Mouse (Mus musculus): ENCODE results near the gene Cirbp. TPM values are rescaled to one million over a fixed set of nuclear protein-coding genes. Genes with fewer than 3 reads are reported as not detected.
"Not testable (repeated sequence)": the region's sequence is repeated elsewhere in the genome, so short reads cannot be mapped to it uniquely, and the experiment has no call there.

Gene Cirbp
- total RNA-seq, 4 experiments from 2014 or later, result 124 to 159 (median 143) TPM

DNA sequence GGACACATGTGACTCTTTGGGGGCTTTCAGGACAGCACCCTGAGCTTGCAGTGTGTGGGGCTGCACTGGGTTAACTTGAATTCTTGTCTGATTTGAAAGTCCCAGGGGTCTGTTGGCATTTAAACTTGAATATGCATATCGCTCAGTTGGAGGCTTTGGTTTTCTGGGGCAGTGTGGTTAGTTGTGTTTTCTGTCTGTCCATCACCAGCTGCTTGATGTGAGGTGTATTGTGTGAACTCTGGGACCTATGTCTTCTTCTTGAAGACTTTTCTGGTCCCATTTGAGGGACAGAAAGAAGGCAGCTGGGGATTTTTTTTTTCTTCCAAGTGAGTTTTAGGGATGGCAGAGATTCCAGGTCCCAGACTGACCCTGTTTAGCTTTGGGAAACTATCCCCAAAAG lies 41.4 kb downstream of the Cirbp start:
- no peak for DNase-seq (ENCODE audit: low spot score in 2 of 2)

DNA sequence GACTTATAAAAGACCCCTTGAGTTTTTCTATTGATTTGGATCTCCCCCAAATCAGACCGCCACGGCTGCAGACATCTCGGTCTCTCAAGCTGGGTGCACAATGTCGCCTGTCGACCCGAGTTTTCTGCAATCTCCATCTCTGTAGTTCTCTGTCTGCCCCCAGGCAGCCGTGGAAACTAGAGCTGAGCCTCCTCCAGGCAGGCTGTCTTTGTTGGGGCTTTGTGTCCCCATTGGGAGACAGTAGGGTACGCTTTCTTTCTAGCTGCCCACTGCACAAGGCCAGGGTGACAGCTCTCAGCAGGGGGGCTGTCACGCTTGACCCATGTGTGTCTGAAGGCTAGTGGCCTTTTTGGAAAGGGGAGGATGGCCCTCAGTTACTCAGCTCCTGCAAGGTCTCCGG lies 41.9 kb downstream of the Cirbp start:
- DNase-seq (ENCODE audit: low spot score in 2 of 2), result no peak

DNA sequence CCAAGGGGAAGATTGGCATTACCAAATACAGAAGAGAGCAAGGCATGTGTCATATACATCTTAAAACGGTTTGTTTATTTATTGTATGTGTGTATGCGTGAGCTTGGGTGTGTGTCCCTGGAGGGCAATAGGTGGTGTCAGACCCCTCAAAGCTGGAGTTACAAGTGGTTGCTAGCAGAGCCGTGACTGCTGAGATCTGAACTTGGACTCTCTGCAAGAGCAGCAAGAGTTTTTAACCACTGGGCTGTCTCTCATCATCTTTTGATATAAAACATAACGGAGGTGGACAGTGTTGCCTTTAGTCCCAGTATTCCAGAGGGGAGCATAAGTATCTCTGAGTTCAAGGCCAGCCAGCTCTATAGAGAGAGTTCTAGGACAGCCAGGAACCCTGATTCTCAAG lies 42.5 kb downstream of the Cirbp start:
- DNase-seq (ENCODE audit: low spot score in 2 of 2), result no peak

DNA sequence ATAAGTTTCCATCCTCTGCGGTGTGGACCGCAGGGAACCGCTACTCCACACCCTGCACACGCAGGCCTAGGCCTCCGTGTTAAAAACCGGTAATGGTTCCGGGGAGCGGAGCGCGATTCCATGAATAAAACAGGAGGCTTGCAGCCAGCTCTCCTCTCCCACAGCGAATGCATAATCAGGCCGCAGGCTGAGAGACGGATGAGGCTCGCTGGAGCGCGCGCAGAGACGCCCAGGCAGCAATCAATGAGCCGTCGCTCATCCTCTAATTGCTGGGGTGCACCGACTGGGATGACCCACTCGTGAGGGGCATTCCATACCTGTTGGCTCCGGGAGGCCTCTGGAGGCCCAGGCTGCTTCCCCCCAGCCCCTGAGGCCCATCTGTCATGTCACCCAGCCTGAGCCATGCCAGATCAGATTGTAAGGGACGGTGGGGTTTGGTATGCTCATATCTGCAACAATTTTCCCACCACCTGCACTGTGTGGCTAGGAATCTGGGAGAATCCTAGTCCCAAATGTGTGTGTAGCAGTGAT lies 43.1 kb downstream of the Cirbp start:
- no peak for DNase-seq (ENCODE audit: low spot score in 2 of 2)

DNA sequence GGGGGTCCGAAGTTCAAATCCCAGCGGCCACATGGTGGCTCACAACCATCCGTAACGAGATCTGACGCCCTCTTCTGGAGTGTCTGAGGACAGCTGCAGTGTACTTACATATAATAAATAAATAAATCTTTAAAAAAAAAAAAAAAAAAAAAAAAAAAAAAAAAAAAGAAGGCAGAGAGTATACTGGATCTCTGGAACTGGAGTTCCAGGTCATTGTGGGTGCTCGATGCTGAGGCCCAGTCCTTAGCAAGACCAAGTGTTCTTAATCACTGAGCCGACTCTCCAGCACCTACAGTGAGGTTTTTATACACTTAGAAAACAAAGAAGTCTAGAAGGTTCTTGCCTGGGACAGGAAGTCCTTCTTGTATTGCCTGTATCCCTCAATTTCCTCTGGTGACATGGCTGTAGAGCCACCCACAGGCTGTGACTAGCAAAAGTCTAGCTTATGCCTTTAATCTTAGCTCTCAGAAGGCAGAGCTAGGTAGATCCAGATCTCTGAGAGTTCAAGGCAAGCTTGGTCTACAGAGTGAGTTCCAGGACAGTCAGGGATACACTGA lies 45.8 kb downstream of the Cirbp start:
- not testable (repeated sequence) for DNase-seq (ENCODE audit: low spot score in 2 of 2)

DNA sequence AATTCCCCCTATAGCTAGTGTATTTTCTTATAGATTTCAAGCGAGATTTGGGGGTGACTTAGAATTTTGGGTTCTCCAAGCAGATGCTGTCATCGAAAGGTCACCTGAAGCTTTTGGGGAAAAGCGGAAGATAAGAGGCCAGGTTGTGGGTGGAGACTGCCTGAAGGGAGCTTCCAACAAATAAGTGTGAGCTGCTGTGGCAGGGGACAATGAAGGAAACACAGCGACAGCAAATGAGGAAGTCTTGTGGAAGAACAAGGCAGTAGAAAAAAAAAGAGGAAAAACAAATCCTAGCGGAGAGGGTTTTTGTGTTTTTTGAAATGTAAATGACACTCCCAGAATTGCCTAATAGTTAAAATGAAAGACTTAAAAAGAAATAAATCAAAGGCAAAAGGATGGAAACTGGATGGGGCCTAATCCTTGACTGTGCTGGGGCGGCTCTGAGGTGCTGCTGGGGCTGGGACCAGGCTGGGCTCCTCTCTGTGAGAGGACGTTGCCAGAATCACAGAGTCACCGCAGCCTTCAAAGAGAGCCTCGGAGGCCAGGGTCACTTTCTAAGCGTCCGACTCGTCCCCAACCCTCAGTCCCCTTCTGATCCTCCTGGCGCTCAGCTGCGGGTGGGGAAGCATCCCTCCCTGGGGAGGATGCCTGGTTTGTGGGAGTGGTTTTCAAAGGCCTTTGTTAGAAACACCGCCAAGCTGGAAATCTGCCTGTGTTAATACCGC lies 49.4 kb downstream of the Cirbp start:
- DNase-seq (ENCODE audit: low spot score in 2 of 2), result no peak

DNA sequence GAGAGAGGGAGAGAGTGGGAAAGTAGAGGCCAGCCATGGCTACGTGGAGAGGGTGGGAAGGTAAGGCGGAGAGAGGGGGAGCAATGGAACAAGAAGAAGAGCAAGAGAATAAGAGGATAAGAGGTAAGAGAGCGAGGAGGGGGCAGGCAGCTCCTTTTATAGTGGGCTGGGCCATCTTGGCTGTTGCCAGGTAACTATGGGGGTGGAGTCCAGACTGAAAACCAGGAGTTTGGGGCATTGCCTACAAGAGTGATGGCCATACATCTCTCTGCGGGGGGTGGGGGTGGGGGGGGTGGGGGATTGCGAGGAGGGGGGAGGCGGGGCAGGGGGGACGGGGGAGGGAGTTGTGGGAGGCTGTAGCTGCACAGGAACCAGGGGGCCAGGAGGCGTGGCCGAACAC lies 54.9 kb downstream of the Cirbp start:
- no peak for DNase-seq (ENCODE audit: low spot score in 2 of 2)

Other genes starting within 250 kb of the Cirbp start
- gene Kiss1r, start 249.0 kb upstream of the Cirbp start, total RNA-seq (2022), result 1 to 10 TPM; 5.8 to 8.3 (median 6.4) TPM
- 100 to 1,000 TPM; 312 to 357 (median 346) TPM for gene R3hdm4, start 244.8 kb upstream of the Cirbp start, total RNA-seq (2022)
- gene Arid3a, start 238.9 kb upstream of the Cirbp start, total RNA-seq (2022), result 1 to 10 TPM; 5.0 to 7.8 (median 7.5) TPM
- gene Wdr18, start 205.8 kb upstream of the Cirbp start, total RNA-seq (2022), result 10 to 100 TPM; 38.5 to 48.2 (median 44.6) TPM
- gene Grin3b, start 195.3 kb upstream of the Cirbp start, total RNA-seq (2022), result under 1 TPM; 0.23 to 0.30 (median 0.24) TPM
- gene Tmem259, start 181.7 kb upstream of the Cirbp start, total RNA-seq (2022), result 100 to 1,000 TPM; 105 to 117 (median 113) TPM
- 1 to 10 TPM; 5.4 to 6.7 (median 6.3) TPM for gene Cnn2, start 177.4 kb upstream of the Cirbp start, total RNA-seq (2022)
- gene Abca7, start 169.5 kb upstream of the Cirbp start, total RNA-seq (2022), result 10 to 100 TPM; 11.0 to 12.3 (median 12.0) TPM
- gene Arhgap45, start 149.3 kb upstream of the Cirbp start, total RNA-seq (2022), result 1 to 10 TPM; 3.6 to 9.6 (median 6.0) TPM
- 10 to 100 TPM; 64.7 to 80.4 (median 72.9) TPM for gene Polr2e, start 126.2 kb upstream of the Cirbp start, total RNA-seq (2022)
- 100 to 1,000 TPM; 472 to 551 (median 538) TPM for gene Gpx4, start 118.8 kb upstream of the Cirbp start, total RNA-seq (2022)
- 10 to 100 TPM; 16.2 to 32.0 (median 20.3) TPM for gene Sbno2, start 60.4 kb upstream of the Cirbp start, total RNA-seq (2022)
- gene Stk11, start 50.2 kb upstream of the Cirbp start, total RNA-seq (2022), result 100 to 1,000 TPM; 102 to 111 (median 109) TPM
- 100 to 1,000 TPM; 306 to 342 (median 330) TPM for gene Atp5d, start 27.4 kb upstream of the Cirbp start, total RNA-seq (2022)
- 100 to 1,000 TPM; 328 to 363 (median 358) TPM for gene Cbarp, start 25.1 kb upstream of the Cirbp start, total RNA-seq (2022)
- 10 to 100 TPM; 48.5 to 76.4 (median 64.1) TPM for gene Midn, start 17.7 kb upstream of the Cirbp start, total RNA-seq (2022)
- 1 to 10 TPM; 4.1 to 6.0 (median 5.5) TPM for gene 1600002K03Rik, start 7.0 kb downstream of the Cirbp start, total RNA-seq (2022)
- 1 to 10 TPM; 6.8 to 9.1 (median 7.7) TPM for gene Efna2, start 13.5 kb downstream of the Cirbp start, total RNA-seq (2022)
- 10 to 100 TPM; 41.9 to 51.7 (median 44.1) TPM for gene Mum1, start 60.4 kb downstream of the Cirbp start, total RNA-seq (2022)
- 100 to 1,000 TPM; 214 to 225 (median 218) TPM for gene Ndufs7, start 83.1 kb downstream of the Cirbp start, total RNA-seq (2022)
- gene Gamt, start 95.0 kb downstream of the Cirbp start, total RNA-seq (2022), result 10 to 100 TPM; 28.8 to 33.6 (median 31.1) TPM
- 10 to 100 TPM; 76.4 to 90.1 (median 83.5) TPM for gene Dazap1, start 95.5 kb downstream of the Cirbp start, total RNA-seq (2022)
- 1,000 to 10,000 TPM in 1 of 4 experiments, 100 to 1,000 TPM in 3; 922 to 1,007 (median 961) TPM for gene Rps15, start 126.5 kb downstream of the Cirbp start, total RNA-seq (2022)
- gene Apc2, start 130.0 kb downstream of the Cirbp start, total RNA-seq (2022), result 100 to 1,000 TPM; 107 to 125 (median 116) TPM
- 10 to 100 TPM; 25.7 to 29.0 (median 27.3) TPM for gene 2310011J03Rik, start 154.6 kb downstream of the Cirbp start, total RNA-seq (2022)
- gene Pcsk4, start 163.5 kb downstream of the Cirbp start, total RNA-seq (2022), result 10 to 100 TPM in 1 of 4 experiments, 1 to 10 TPM in 3; 6.7 to 10.2 (median 8.3) TPM
- 10 to 100 TPM; 12.0 to 14.8 (median 13.6) TPM for gene Reep6, start 164.0 kb downstream of the Cirbp start, total RNA-seq (2022)
- 10 to 100 TPM; 10.7 to 12.1 (median 11.5) TPM for gene Adamtsl5, start 182.4 kb downstream of the Cirbp start, total RNA-seq (2022)
- 10 to 100 TPM; 27.8 to 29.4 (median 28.7) TPM for gene Plk5, start 190.5 kb downstream of the Cirbp start, total RNA-seq (2022)
- gene Mex3d, start 221.7 kb downstream of the Cirbp start, total RNA-seq (2022), result 10 to 100 TPM; 18.9 to 20.3 (median 19.6) TPM
- gene Mbd3, start 233.6 kb downstream of the Cirbp start, total RNA-seq (2022), result 100 to 1,000 TPM; 146 to 152 (median 149) TPM
- 100 to 1,000 TPM; 332 to 408 (median 366) TPM for gene Uqcr11, start 240.8 kb downstream of the Cirbp start, total RNA-seq (2022)